Mouse (Mus musculus): ENCODE measurements around the gene Exph5. TPM values are rescaled to one million over a fixed set of nuclear protein-coding genes. Genes with fewer than 3 reads are reported as not detected.

Exph5 gene
- total and polyA plus RNA-seq, 2 experiments: 2.7 to 11.9 TPM

DNA sequence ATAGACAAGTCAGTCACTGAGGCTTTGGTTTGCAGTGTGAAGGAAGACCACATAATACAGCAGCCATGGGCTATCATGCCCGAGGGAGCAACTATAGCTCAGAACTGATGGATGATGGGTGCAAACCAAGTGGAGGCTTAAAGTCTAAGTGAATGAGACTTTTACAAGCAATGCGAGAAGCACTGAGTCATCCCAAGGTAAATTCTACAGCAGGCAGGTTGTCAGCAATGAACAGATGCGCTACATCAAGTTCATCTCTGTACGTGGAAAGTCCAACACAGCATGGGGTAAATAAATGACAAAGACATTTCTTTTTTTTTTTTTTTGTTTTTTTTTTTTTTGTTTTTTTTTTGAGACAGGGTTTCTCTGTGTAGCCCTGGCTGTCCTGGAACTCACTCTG, 28.8 kb upstream of the Exph5 start:
- Histone ChIP-seq H3K36me3 (ENCODE audit: control insufficient read depth, insufficient read depth, low read length) (no peaks in the 10 kb centered on the region), H3K27ac (replicated peaks; ENCODE audit: insufficient read depth, low read depth, low read length) (no peak overlapping the region), H3K4me3 (ENCODE audit: insufficient read depth, low read depth, low read length) (no peak overlapping the region), H3K79me2 (ENCODE audit: control insufficient read depth, insufficient read depth, low read length) (no peaks in the 10 kb centered on the region), H3K9ac (ENCODE audit: low read depth, low read length) (no peak overlapping the region), H3K27me3 (ENCODE audit: control insufficient read depth, insufficient read depth, low read length) (no peaks in the 10 kb centered on the region), H3K4me1 (ENCODE audit: control insufficient read depth, insufficient read depth, low read length) (no peaks in the 10 kb centered on the region)
- no peak for DNase-seq (ENCODE audit: extremely low read depth, low read depth, low spot score)
- WGBS: 93% methylated on average over 4 of the region's 4 CpGs
- TF ChIP-seq CTCF (IDR thresholded peaks at IDR 0.05; ENCODE audit: low read depth, low read length): no peak
- TF ChIP-seq POLR2A (IDR thresholded peaks at IDR 0.05; ENCODE audit: extremely low read depth, insufficient read depth, low read length): no peak

DNA sequence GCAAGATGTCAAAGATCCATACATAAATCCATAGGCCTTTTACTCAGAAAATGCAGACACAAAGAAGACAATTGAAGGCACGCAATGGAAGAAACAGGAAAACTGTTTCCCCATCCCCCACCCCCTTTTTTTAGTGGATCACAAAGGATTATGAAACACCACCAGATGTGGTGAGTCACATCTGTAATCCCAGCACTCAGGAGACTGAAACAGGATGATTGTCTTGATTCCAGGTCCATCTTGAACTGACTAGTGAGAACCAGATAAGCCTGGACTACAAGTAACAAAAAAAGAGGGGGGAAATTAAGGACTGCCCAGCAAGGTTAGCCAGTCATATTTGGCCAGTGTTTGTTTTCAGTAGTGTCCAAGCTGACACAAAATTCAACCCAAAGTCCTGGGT, 25.1 kb upstream of the Exph5 start:
- Histone ChIP-seq H3K27me3 (ENCODE audit: control insufficient read depth, insufficient read depth, low read length) (no peaks in the 10 kb centered on the region), H3K36me3 (ENCODE audit: control insufficient read depth, insufficient read depth, low read length) (no peaks in the 10 kb centered on the region)
- 82% methylated on average over 1 of the region's 1 CpGs for WGBS

DNA sequence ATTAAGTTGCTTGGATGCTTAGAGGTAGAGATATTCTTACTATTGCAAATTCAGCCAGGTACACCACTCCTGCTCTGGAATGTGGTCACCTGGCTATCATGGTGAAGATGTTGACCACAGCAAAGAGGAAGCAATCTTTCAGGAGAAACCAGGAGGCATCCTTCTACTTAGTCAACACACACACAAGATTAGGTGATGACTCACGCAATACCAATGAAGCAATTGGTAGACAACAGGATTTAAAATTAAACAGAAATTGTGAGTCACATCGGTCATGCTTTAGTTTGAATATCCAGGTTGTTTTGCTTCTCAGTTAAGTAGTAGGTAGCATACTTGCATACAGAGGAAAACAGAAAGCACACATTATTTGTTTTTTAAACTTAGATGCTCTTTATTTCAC, 22.5 kb upstream of the Exph5 start:
- WGBS: 82% methylated on average over 2 of the region's 2 CpGs
- H3K4me1 ChIP-seq (ENCODE audit: control insufficient read depth, insufficient read depth, low read length): no peaks in the 10 kb centered on the region
- no peak overlapping the region for H3K27ac ChIP-seq (replicated peaks; ENCODE audit: insufficient read depth, low read depth, low read length)
- H3K9ac ChIP-seq (ENCODE audit: low read depth, low read length): no peak overlapping the region
- no peaks in the 10 kb centered on the region for H3K27me3 ChIP-seq (ENCODE audit: control insufficient read depth, insufficient read depth, low read length)
- H3K79me2 ChIP-seq (ENCODE audit: control insufficient read depth, insufficient read depth, low read length): no peaks in the 10 kb centered on the region
- H3K4me3 ChIP-seq (ENCODE audit: insufficient read depth, low read depth, low read length): no peak overlapping the region
- H3K36me3 ChIP-seq (ENCODE audit: control insufficient read depth, insufficient read depth, low read length): no peaks in the 10 kb centered on the region
- TF ChIP-seq POLR2A (IDR thresholded peaks at IDR 0.05; ENCODE audit: extremely low read depth, insufficient read depth, low read length) (no peak), CTCF (IDR thresholded peaks at IDR 0.05; ENCODE audit: low read depth, low read length) (no peak)
- no peak for DNase-seq (ENCODE audit: extremely low read depth, low read depth, low spot score)

More for the DNA sequence above, 25.1 kb upstream of the Exph5 start:
- Histone ChIP-seq H3K9ac (ENCODE audit: low read depth, low read length) (no peak overlapping the region), H3K27ac (replicated peaks; ENCODE audit: insufficient read depth, low read depth, low read length) (no peak overlapping the region), H3K79me2 (ENCODE audit: control insufficient read depth, insufficient read depth, low read length) (no peaks in the 10 kb centered on the region), H3K4me1 (ENCODE audit: control insufficient read depth, insufficient read depth, low read length) (no peaks in the 10 kb centered on the region), H3K4me3 (ENCODE audit: insufficient read depth, low read depth, low read length) (no peak overlapping the region)
- TF ChIP-seq POLR2A (IDR thresholded peaks at IDR 0.05; ENCODE audit: extremely low read depth, insufficient read depth, low read length) (no peak), CTCF (IDR thresholded peaks at IDR 0.05; ENCODE audit: low read depth, low read length) (no peak)
- DNase-seq (ENCODE audit: extremely low read depth, low read depth, low spot score): no peak

DNA sequence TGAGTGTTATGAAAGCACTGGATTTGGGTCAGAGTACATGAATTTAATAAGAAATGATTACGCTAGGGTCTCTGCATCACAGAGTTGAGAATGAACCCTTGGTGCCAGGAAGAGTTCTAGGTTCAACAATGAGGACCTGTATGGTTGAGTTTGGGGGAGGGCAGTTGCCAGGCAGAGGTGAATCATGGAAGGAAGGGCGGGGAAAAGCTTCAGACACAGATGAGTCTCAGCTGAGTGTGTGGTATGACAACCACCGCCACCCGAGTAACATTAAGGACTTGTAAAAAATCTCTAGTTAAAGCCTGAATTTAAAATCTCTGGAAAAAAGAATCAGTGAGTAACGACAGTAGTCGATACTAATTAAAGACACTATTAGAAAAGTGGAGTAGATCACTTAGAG, 14.7 kb upstream of the Exph5 start:
- 89% methylated on average over 6 of the region's 6 CpGs for WGBS
- no peaks in the 10 kb centered on the region for H3K36me3 ChIP-seq (ENCODE audit: control insufficient read depth, insufficient read depth, low read length)
- no peak overlapping the region for H3K27ac ChIP-seq (replicated peaks; ENCODE audit: insufficient read depth, low read depth, low read length)
- H3K9ac ChIP-seq (ENCODE audit: low read depth, low read length): no peak overlapping the region
- H3K79me2 ChIP-seq (ENCODE audit: control insufficient read depth, insufficient read depth, low read length): no peaks in the 10 kb centered on the region
- no peaks in the 10 kb centered on the region for H3K27me3 ChIP-seq (ENCODE audit: control insufficient read depth, insufficient read depth, low read length)
- no peak overlapping the region for H3K4me3 ChIP-seq (ENCODE audit: insufficient read depth, low read depth, low read length)
- no peak for TF ChIP-seq POLR2A (IDR thresholded peaks at IDR 0.05; ENCODE audit: extremely low read depth, insufficient read depth, low read length)
- no peak for TF ChIP-seq CTCF (IDR thresholded peaks at IDR 0.05; ENCODE audit: low read depth, low read length)
- DNase-seq (ENCODE audit: extremely low read depth, low read depth, low spot score): no peak
- no peaks in the 10 kb centered on the region for H3K4me1 ChIP-seq (ENCODE audit: control insufficient read depth, insufficient read depth, low read length)

DNA sequence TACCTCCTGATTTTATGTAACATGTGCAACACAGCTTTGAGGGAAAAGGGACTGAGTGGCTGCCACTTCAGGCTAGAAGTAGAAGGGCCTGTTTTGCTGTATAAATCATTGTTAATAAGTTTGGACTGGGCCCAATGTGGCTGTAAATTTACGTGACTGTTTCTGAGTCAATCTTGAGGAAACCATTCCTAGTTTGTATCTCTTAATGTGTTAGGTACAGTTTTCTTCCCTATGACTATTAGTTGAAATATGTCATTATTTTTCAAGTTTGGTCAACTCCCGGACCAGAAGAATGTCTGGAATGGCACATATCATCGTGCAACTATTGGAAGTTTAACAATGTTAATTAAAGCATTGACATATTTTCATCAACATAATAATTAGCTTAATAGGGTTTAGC, 11.5 kb upstream of the Exph5 start:
- Histone ChIP-seq H3K4me1 (ENCODE audit: control insufficient read depth, insufficient read depth, low read length) (peaks cover 1% of the 10 kb centered on the region), H3K27me3 (ENCODE audit: control insufficient read depth, insufficient read depth, low read length) (no peaks in the 10 kb centered on the region), H3K9ac (ENCODE audit: low read depth, low read length) (no peak overlapping the region), H3K36me3 (ENCODE audit: control insufficient read depth, insufficient read depth, low read length) (no peaks in the 10 kb centered on the region), H3K27ac (replicated peaks; ENCODE audit: insufficient read depth, low read depth, low read length) (no peak overlapping the region), H3K79me2 (ENCODE audit: control insufficient read depth, insufficient read depth, low read length) (no peaks in the 10 kb centered on the region), H3K4me3 (ENCODE audit: insufficient read depth, low read depth, low read length) (no peak overlapping the region)
- no peak for DNase-seq (ENCODE audit: extremely low read depth, low read depth, low spot score)
- TF ChIP-seq POLR2A (IDR thresholded peaks at IDR 0.05; ENCODE audit: extremely low read depth, insufficient read depth, low read length): no peak
- TF ChIP-seq CTCF (IDR thresholded peaks at IDR 0.05; ENCODE audit: low read depth, low read length): no peak
- WGBS: 84% methylated on average over 3 of the region's 3 CpGs

DNA sequence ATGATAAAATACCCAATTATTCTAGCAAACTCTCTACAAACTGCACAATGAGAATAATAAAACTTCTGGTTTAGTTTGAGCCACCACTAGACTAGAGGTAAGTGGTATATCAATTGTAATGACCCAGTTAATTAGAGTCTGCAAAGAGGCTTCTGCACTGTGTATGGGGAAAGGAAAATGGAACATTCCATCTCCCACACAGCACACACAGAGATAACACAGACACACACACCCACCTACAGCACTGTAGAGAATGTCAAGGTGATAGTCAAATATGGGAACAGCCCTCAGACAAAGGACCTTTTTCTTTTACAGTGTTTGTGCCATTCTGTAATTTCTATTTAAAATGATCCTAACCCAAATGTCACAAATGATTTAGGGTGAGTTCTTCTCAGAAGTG, 8.6 kb upstream of the Exph5 start:
- Histone ChIP-seq H3K4me3 (ENCODE audit: insufficient read depth, low read depth, low read length) (no peak overlapping the region), H3K36me3 (ENCODE audit: control insufficient read depth, insufficient read depth, low read length) (no peaks in the 10 kb centered on the region), H3K27me3 (ENCODE audit: control insufficient read depth, insufficient read depth, low read length) (no peaks in the 10 kb centered on the region), H3K9ac (ENCODE audit: low read depth, low read length) (no peak overlapping the region), H3K4me1 (ENCODE audit: control insufficient read depth, insufficient read depth, low read length) (peaks cover 6% of the 10 kb centered on the region), H3K79me2 (ENCODE audit: control insufficient read depth, insufficient read depth, low read length) (no peaks in the 10 kb centered on the region), H3K27ac (replicated peaks; ENCODE audit: insufficient read depth, low read depth, low read length) (no peak overlapping the region)
- no peak for DNase-seq (ENCODE audit: extremely low read depth, low read depth, low spot score)
- TF ChIP-seq CTCF (IDR thresholded peaks at IDR 0.05; ENCODE audit: low read depth, low read length): no peak
- no peak for TF ChIP-seq POLR2A (IDR thresholded peaks at IDR 0.05; ENCODE audit: extremely low read depth, insufficient read depth, low read length)

Data from liver, adult 2 months (tissue).